Mouse (Mus musculus): ENCODE measurements around the gene Iapp.
"Not testable (repeated sequence)": the region's sequence is repeated elsewhere in the genome, so short reads cannot be mapped to it uniquely, and the experiment has no call there.

Gene Iapp

DNA sequence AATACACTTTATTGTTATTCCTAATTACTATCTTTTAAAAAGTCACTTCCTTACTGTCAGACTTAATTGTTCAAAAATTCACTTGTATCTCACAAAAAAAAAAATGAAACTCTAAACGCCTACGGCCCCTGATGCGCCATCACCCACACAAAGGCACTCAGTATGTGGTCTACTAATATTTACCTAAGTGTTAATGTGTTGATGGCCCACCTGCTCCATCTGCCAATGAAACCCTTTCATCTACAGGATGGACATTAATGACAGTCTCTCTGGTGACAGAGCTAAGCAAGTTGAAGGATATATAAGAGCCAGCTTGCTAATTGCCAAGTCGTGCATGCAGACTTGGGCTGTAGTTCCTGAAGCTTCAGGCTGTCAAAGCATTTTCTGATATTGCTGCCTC lies at the start of gene Iapp:
TSS of gene Iapp (plus strand) at position 326 of the 400 bp plus-strand sequence.
- no peak for DNase-seq (ENCODE audit: low spot score)

GRCm38 (mm10) chr6:142250738-142251307 lies 47.4 kb upstream of the Iapp start:
- DNase-seq (ENCODE audit: low spot score): not testable (repeated sequence)

- DNase-seq (ENCODE audit: low spot score): no peak
Measured at GRCm38 (mm10) chr6:142275721-142276442, 22.3 kb upstream of the Iapp start.

GRCm38 (mm10) chr6:142289413-142290118 lies 8.7 kb upstream of the Iapp start:
- no peak for DNase-seq (ENCODE audit: low spot score)

DNA sequence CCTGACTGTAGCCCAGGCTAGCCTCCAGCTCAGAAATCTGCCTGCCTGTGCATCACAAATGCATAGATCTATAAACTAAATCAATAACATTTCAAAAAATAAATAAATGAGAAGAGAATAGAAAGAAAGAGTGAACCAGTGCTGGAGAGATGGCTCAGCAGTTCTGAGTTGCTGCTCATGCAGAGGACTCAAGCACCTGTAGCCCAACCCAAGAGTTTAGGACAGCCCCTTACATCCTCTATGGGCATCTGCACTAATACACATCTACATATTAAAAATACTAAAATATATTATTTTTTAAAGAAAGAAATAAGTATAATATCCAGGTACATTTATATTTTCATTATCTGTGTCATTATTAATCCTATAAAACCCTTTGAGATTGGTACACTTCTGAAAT lies 6.9 kb downstream of the Iapp start:
- DNase-seq (ENCODE audit: low spot score): no peak

DNA sequence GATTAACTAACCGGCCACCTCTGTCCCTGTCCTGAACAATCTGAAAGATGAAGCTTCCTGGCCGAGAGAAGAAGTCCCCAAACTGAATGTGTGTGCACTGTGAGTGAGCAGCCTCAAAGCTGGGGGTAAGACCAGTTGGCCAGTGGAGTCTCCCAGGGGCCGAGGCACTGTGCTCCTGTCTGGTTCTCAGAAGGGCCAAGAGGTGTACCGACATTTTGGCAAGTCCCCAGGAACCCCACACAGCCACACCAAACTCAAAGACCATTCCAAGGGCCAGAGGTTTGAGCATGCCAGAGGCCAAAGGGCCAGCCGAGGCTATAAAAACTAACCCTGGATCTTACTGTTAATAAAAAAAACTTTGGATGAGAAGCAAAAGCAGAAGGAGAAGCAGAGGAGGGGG lies 16.1 kb downstream of the Iapp start:
- DNase-seq (ENCODE audit: low spot score): no peak

DNA sequence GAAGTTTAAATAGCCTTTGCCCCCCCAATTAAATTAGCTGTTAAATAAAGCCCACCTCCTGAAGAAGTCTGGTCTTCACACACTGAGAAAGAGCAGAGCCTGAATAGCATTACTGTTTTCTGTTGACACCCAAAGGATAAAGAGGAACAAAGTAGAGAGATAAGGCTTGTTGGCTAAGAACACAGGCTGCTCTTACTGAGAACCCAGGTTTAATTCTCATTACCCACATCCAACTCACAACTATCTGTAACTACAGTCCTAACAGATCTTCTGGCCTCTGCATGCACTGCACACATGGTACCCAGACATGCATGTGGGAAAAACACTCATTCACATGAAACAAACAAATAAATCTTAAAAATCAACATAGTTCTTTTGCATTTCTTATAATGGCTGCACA lies 18.9 kb downstream of the Iapp start:
- DNase-seq (ENCODE audit: low spot score): no peak

DNA sequence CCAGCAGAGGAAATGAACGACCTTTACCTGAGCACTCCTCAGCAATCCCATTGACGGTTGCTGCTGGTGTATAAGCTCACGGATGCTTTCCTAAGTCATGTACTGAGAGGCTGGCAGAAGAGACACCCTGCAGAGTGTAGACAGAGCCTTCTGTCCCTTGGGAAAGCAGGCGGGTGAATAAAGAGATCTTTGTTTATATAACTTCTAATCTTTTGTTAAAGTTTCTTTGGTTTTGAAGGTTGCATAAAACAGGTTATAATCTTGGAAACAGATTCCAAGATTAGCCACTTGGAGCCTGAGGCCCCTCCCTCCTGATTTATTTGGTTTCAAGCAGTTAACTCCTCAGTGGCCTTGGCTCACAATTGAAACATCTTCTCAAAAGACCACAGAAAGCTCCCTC lies 24.7 kb downstream of the Iapp start, which contains the start of gene Slco1a5:
TSS of gene Slco1a5 (minus strand) at position 101 of the 400 bp plus-strand sequence.
- DNase-seq (ENCODE audit: low spot score): no peak

GRCm38 (mm10) chr6:142326598-142326997 lies 28.4 kb downstream of the Iapp start:
- no peak for DNase-seq (ENCODE audit: low spot score)

- no peak for DNase-seq (ENCODE audit: low spot score)
Measured at GRCm38 (mm10) chr6:142329201-142329600, 31.0 kb downstream of the Iapp start.

GRCm38 (mm10) chr6:142338961-142339360 lies 40.7 kb downstream of the Iapp start:
- DNase-seq (ENCODE audit: low spot score): peak; percentile 5

GRCm38 (mm10) chr6:142339576-142339975 lies 41.4 kb downstream of the Iapp start:
- peak; percentile 2 for DNase-seq (ENCODE audit: low spot score)

DNA sequence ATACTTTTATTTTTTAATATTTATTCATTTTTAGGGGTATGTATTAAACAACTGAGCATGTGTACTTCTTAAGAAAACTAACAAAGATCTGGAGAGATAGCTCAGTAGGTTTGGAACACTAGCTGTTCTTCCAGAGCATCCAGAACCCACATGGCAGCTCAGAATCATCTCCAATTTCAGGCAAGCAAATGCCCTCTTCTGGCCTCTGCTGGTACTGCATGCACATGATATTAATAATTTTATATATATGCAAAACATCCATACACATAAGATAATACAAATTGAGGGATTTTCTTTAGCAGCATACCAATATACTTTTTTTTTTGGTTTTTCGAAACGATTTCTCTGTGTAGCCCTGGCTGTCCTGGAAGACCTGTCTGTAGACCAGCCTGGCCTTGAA lies 45.3 kb downstream of the Iapp start:
- peak; percentile 74 for DNase-seq (ENCODE audit: low spot score)

GRCm38 (mm10) chr6:142345440-142346038 lies 47.3 kb downstream of the Iapp start, which contains the start of gene Pyroxd1:
Gene Pyroxd1 (plus strand): TSS chr6:142345654.
- DNase-seq (ENCODE audit: low spot score): peak; percentile 87

- no peak for DNase-seq (ENCODE audit: low spot score)
Measured at GRCm38 (mm10) chr6:142346181-142347110, 48.2 kb downstream of the Iapp start.

- DNase-seq (ENCODE audit: low spot score): peak; percentile 39
Measured at GRCm38 (mm10) chr6:142347431-142348385, 49.5 kb downstream of the Iapp start.

DNA sequence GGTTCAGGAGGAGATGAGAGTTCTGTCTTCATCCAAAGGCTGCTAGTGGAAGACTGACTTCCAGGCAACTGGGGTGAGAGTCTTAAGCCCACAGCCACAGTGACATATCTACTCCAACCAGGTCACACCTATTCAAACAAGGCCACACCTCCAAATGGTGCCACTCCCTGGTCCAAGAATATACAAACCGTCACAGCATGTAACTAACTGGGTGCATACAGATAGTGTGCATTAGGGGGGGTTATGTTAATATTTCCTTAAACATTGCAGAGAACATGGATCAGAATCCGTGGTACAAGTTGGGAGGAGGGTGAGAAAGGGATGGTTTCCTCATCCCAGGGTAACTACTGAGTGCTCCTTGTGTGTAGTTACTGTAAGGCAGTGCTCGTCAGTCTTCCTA lies 53.9 kb downstream of the Iapp start:
- not testable (repeated sequence) for DNase-seq (ENCODE audit: low spot score)

Data from testis, postnatal 10 days (tissue).